ENCODE assay signal across 15 mouse cellular contexts in the genomic region with DNA sequence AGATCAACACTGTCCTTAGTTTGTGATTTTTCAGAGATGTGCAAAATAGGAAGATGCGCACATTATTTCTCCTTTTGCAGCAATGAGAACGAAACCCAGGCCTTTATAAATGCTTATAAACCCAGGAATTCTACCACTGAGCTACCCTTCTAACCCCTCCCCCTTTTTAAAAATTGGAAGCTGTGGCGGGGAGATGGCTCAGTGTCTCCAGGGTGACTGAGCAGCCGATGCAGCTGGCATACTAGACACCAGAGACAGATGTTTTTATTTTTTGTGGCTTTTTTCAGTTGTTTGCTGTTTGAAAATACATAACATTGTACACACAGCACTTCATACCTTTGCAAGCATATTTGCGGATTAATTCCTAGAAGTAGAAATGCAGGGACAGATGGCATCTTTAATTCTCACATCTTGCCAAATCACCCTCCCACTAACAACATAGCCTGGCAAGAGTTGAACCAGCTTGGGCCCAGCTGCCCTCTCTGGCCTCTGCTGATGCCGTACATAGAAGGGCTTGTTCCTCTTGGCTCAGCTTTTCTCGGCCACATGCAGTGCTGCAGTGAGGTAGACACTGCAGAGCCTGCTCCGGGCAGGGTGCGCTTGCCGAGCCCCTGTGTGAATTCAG. TPM values are rescaled to one million over a fixed set of nuclear protein-coding genes. Genes with fewer than 3 reads are reported as not detected.
DNase-seq lines count a peak whose midpoint lies in the region; ATAC-seq lines count a peak whose summit lies in the region.
"Had no signal": no experiment of that assay in that cellular context is flagged by ENCODE, and none has a peak within 500 bp of the region (broad histone marks: within the 10 kb centered on the region; RNA-seq: fewer than 3 reads in every experiment).

No protein-coding gene starts in this region.

- peaks cover 16% of the 10 kb centered on the region for H3K36me3 ChIP-seq in forebrain, embryonic 15.5 days
- peaks cover 38% of the 10 kb centered on the region for H3K36me3 ChIP-seq in forebrain, embryonic 12.5 days (replicated peaks)
- H3K36me3 ChIP-seq in lung, embryonic 15.5 days = peaks cover 28% of the 10 kb centered on the region

- no peak for DNase-seq in lung, adult 18-20 months
- DNase-seq in cerebellum, postnatal 10 days = peak; percentile 83 to 89
- DNase-seq in lung, postnatal 4 days = peak; percentile 32 to 78
- no peak for DNase-seq in heart, adult 18-20 months
- DNase-seq in thymus, postnatal 10 days (ENCODE audit: low spot score in 2 of 2) = no peak

- H3K4me2 ChIP-seq in forebrain, embryonic 15.5 days (replicated peaks) = no peak overlapping the region
- no peak overlapping the region for H3K4me2 ChIP-seq in forebrain, embryonic 12.5 days
- no peak overlapping the region for H3K4me2 ChIP-seq in lung, embryonic 15.5 days

- H3K4me1 ChIP-seq in forebrain, embryonic 15.5 days = peaks cover 14% of the 10 kb centered on the region
- no peaks in the 10 kb centered on the region for H3K4me1 ChIP-seq in forebrain, embryonic 12.5 days
- no peaks in the 10 kb centered on the region for H3K4me1 ChIP-seq in lung, embryonic 15.5 days

- H3K9me3 ChIP-seq in forebrain, embryonic 15.5 days = no peaks in the 10 kb centered on the region
- H3K9me3 ChIP-seq in forebrain, embryonic 12.5 days = no peaks in the 10 kb centered on the region
- no peaks in the 10 kb centered on the region for H3K9me3 ChIP-seq in lung, embryonic 15.5 days

- H3K4me3 ChIP-seq in forebrain, embryonic 15.5 days = no peak overlapping the region
- H3K4me3 ChIP-seq in forebrain, embryonic 12.5 days (replicated peaks) = no peak overlapping the region
- H3K4me3 ChIP-seq in lung, embryonic 15.5 days = no peak overlapping the region

- peak overlapping the region; percentile 54; the same call in 1 of the 2 replicates for H3K27ac ChIP-seq in forebrain, embryonic 15.5 days (replicated peaks)
- H3K27ac ChIP-seq in forebrain, embryonic 12.5 days = no peak overlapping the region
- peak overlapping the region; percentile 43; the same call in 1 of the 2 replicates for H3K27ac ChIP-seq in lung, embryonic 15.5 days

- H3K9ac ChIP-seq in forebrain, embryonic 15.5 days (replicated peaks) = no peak overlapping the region
- no peak overlapping the region for H3K9ac ChIP-seq in forebrain, embryonic 12.5 days
- no peak overlapping the region for H3K9ac ChIP-seq in lung, embryonic 15.5 days

- ATAC-seq in forebrain, embryonic 15.5 days (replicated peaks) = no peak; the same call in 1 of the 2 replicates
- no peak for ATAC-seq in forebrain, embryonic 12.5 days (ENCODE audit: low FRiP score)
- ATAC-seq in lung, embryonic 15.5 days (ENCODE audit: borderline replicate concordance, extremely low read depth, low FRiP score, low TSS enrichment) = peak; percentile 57; the same call in 1 of the 2 replicates
- ATAC-seq: midbrain, embryonic 16.5 days had no signal

- 62% methylated on average over 10 of the region's 10 CpGs for WGBS in forebrain, embryonic 15.5 days
- WGBS in forebrain, embryonic 12.5 days = 88% methylated on average over 10 of the region's 10 CpGs
- WGBS in lung, embryonic 15.5 days = 76% methylated on average over 10 of the region's 10 CpGs

- no peaks in the 10 kb centered on the region for H3K27me3 ChIP-seq in forebrain, embryonic 15.5 days
- H3K27me3 ChIP-seq in forebrain, embryonic 12.5 days = no peaks in the 10 kb centered on the region
- H3K27me3 ChIP-seq in lung, embryonic 15.5 days = no peaks in the 10 kb centered on the region

RNA-seq across cellular contexts. Expression of gene Ascc2, which starts 24.4 kb away (rescaled TPM):
- 24.0 and 27.1 TPM in 2 replicates for polyA plus RNA-seq in forebrain, embryonic 15.5 days (2015; fragmentation: Nextera tagmentation; extraction: Ambion mirVana)
- polyA plus RNA-seq in forebrain, embryonic 12.5 days (2016; fragmentation: Nextera tagmentation; extraction: Ambion mirVana) = 32.6 TPM in 2 replicates
- 32.6 and 35.1 TPM in 2 replicates for polyA plus RNA-seq in lung, embryonic 15.5 days (2015; fragmentation: Nextera tagmentation; extraction: Ambion mirVana)
- 10 to 100 TPM; 15.0 to 16.1 TPM for total RNA-seq in heart, adult 18-20 months (2021)

RNA-seq across cellular contexts. Expression of gene Gm11032, which starts 42.1 kb away (rescaled TPM):
- polyA plus RNA-seq in forebrain, embryonic 15.5 days (2015; fragmentation: Nextera tagmentation; extraction: Ambion mirVana) = not detected in 2 replicates
- polyA plus RNA-seq in forebrain, embryonic 12.5 days (2016; fragmentation: Nextera tagmentation; extraction: Ambion mirVana) = not detected in 2 replicates
- not detected in 2 replicates for polyA plus RNA-seq in lung, embryonic 15.5 days (2015; fragmentation: Nextera tagmentation; extraction: Ambion mirVana)
- total RNA-seq in heart, adult 18-20 months (2021) = not detected
- total RNA-seq: common myeloid progenitor, adult 5-6 weeks had no signal
- polyA plus RNA-seq: C2C12; frontal cortex, adult 2 months; heart, embryonic 14.5 days; intestine, postnatal 0 days; limb, embryonic 11.5 days; midbrain, embryonic 16.5 days had no signal

RNA-seq across cellular contexts. Expression of gene Uqcr10, which starts 42.2 kb away (rescaled TPM):
- polyA plus RNA-seq in forebrain, embryonic 15.5 days (2015; fragmentation: Nextera tagmentation; extraction: Ambion mirVana) = 538 and 557 TPM in 2 replicates
- polyA plus RNA-seq in forebrain, embryonic 12.5 days (2016; fragmentation: Nextera tagmentation; extraction: Ambion mirVana) = 510 and 566 TPM in 2 replicates
- polyA plus RNA-seq in lung, embryonic 15.5 days (2015; fragmentation: Nextera tagmentation; extraction: Ambion mirVana) = 763 and 796 TPM in 2 replicates
- 1,000 to 10,000 TPM; 1,576 to 1,640 TPM for total RNA-seq in heart, adult 18-20 months (2021)

RNA-seq across cellular contexts. Expression of gene Zmat5, which starts 42.5 kb away (rescaled TPM):
- polyA plus RNA-seq in forebrain, embryonic 15.5 days (2015; fragmentation: Nextera tagmentation; extraction: Ambion mirVana) = 72.3 and 78.4 TPM in 2 replicates
- polyA plus RNA-seq in forebrain, embryonic 12.5 days (2016; fragmentation: Nextera tagmentation; extraction: Ambion mirVana) = 74.0 and 75.0 TPM in 2 replicates
- 70.8 and 81.4 TPM in 2 replicates for polyA plus RNA-seq in lung, embryonic 15.5 days (2015; fragmentation: Nextera tagmentation; extraction: Ambion mirVana)
- 10 to 100 TPM; 24.7 to 25.5 TPM for total RNA-seq in heart, adult 18-20 months (2021)

Comparison
In these comparisons a context has a peak if more than half of its experiments do, and no peak if none do; other contexts are left out.
1. DNase-seq: peak in cerebellum, postnatal 10 days (2 of 2) and lung, postnatal 4 days (2 of 2); none in lung, adult 18-20 months (0 of 2), heart, adult 18-20 months (0 of 2) and thymus, postnatal 10 days (0 of 2).